Mouse (Mus musculus): ENCODE measurements around the gene Plin3.

The Plin3 gene

DNA sequence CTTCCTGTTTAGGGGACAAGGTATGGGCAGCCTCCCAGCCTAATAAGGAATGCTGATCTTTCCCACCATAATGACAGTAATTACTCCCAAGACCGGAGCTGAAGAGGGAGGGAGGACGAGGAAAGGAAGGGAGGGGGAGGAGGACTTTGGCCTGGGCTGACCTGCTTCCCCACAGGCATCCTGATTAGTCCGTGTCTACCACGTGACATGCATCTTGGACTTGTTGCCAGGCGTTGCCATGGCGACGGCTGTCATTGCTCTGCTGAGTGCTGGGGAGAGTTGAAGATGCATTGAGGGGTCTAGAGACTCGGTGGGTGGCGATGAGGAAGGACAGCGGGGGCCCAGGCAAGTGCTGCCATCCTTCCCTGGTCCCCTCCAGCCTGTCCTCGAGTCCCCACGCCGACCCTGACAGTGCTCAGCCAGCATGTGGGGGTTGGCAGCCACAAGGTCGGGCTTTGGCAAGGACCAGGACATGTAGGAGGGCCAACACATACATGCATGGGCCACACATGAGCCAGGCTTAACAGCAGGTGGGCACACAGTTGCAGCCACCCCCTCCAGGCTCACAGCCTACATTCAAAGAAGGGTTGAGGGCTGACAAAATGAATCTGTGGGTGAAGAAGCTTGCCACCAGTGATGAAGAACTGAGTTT is 58.7 kb downstream of the Plin3 start:
- peak; percentile 91 for DNase-seq

DNA sequence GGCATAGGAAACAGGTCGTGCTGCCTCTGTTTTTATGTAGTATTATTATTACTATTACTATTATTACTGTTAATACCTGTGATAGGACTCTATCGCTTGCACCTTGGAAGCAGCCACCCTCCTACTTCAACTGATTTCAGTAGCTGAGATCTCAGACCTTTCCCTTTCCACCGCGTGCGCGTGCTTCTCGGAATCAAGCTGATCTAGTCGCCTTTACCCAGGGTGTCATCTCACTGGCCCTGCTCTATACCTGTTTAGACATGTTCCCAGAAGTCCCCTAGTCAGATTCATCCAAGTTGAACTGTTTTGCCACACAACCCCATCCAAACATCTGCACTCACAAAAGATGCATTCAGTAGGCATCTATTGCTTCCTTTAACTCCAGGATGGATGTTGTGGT is 59.3 kb downstream of the Plin3 start:
- no peak for DNase-seq

DNA sequence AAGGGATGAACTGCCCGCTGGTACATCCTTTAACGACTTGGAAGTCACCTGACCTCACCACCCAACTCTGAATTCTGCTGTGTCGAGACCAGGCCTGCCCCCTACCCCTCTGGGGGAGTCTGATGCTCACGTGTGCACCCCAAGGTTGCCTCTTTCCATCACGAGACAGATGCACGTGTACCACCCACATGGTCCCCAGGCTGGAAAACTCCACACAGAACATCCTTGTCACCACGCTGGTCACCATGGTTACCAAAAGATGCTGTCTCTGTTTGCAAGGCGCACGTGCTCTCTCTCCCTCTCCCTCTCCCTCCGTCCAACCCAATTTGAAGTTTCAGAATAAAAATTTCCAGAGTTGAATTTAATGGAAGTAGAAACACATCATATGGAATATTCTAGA is 62.7 kb downstream of the Plin3 start:
- DNase-seq: no peak

Measured in heart, adult 11 months (tissue).